Mouse (Mus musculus): ENCODE measurements around the gene Scrn1. TPM values are rescaled to one million over a fixed set of nuclear protein-coding genes. Genes with fewer than 3 reads are reported as not detected.

The Scrn1 gene
- polyA plus RNA-seq (2012; rRNA removed) = 9.5 and 12.7 TPM in 2 replicates

GRCm38 (mm10) chr6:54565665-54566545 is at the start of gene Scrn1:
Gene Scrn1, minus strand, starts transcription at chr6:54566489.
- no peak for TF ChIP-seq CTCF (IDR thresholded peaks at IDR 0.05; ENCODE audit: insufficient read depth, low read length)
- TF ChIP-seq POLR2A (IDR thresholded peaks at IDR 0.05; ENCODE audit: borderline replicate concordance, extremely low read depth, low read depth, low read length) = no peak
- Histone ChIP-seq H3K4me1 (ENCODE audit: control insufficient read depth, insufficient read depth, low read length) (peaks cover 3% of the 10 kb centered on the region; the same call in 1 of the 2 replicates), H3K4me3 (replicated peaks; ENCODE audit: extremely low read depth, low read depth, low read length) (peak within 1 kb of the TSS; percentile 67)
- WGBS = 3% methylated on average over 60 of the region's 60 CpGs
- DNase-seq = peak; percentile 50

- 50% methylated on average over 4 of the region's 4 CpGs for WGBS
- Histone ChIP-seq H3K4me3 (replicated peaks; ENCODE audit: extremely low read depth, low read depth, low read length) (no peak overlapping the region), H3K4me1 (ENCODE audit: control insufficient read depth, insufficient read depth, low read length) (no peaks in the 10 kb centered on the region)
- TF ChIP-seq CTCF (IDR thresholded peaks at IDR 0.05; ENCODE audit: insufficient read depth, low read length) (no peak), POLR2A (IDR thresholded peaks at IDR 0.05; ENCODE audit: borderline replicate concordance, extremely low read depth, low read depth, low read length) (no peak)
- no peak for DNase-seq
Measured at GRCm38 (mm10) chr6:54606241-54606640, 40.0 kb upstream of the Scrn1 start.

- Histone ChIP-seq H3K4me1 (ENCODE audit: control insufficient read depth, insufficient read depth, low read length) (no peaks in the 10 kb centered on the region), H3K4me3 (replicated peaks; ENCODE audit: extremely low read depth, low read depth, low read length) (no peak overlapping the region)
- 95% methylated on average over 1 of the region's 1 CpGs for WGBS
- DNase-seq = no peak
- TF ChIP-seq CTCF (IDR thresholded peaks at IDR 0.05; ENCODE audit: insufficient read depth, low read length) (no peak), POLR2A (IDR thresholded peaks at IDR 0.05; ENCODE audit: borderline replicate concordance, extremely low read depth, low read depth, low read length) (no peak)
Measured at GRCm38 (mm10) chr6:54604001-54604715, 37.9 kb upstream of the Scrn1 start.

- TF ChIP-seq POLR2A (IDR thresholded peaks at IDR 0.05; ENCODE audit: borderline replicate concordance, extremely low read depth, low read depth, low read length) = no peak
- no peak for TF ChIP-seq CTCF (IDR thresholded peaks at IDR 0.05; ENCODE audit: insufficient read depth, low read length)
- Histone ChIP-seq H3K4me3 (replicated peaks; ENCODE audit: extremely low read depth, low read depth, low read length) (no peak overlapping the region), H3K4me1 (ENCODE audit: control insufficient read depth, insufficient read depth, low read length) (no peaks in the 10 kb centered on the region)
- DNase-seq = no peak
- WGBS = 74% methylated on average over 2 of the region's 2 CpGs
Measured at GRCm38 (mm10) chr6:54602891-54603290, 36.6 kb upstream of the Scrn1 start.

GRCm38 (mm10) chr6:54600681-54601347 is 34.5 kb upstream of the Scrn1 start:
- TF ChIP-seq POLR2A (IDR thresholded peaks at IDR 0.05; ENCODE audit: borderline replicate concordance, extremely low read depth, low read depth, low read length) = no peak
- TF ChIP-seq CTCF (IDR thresholded peaks at IDR 0.05; ENCODE audit: insufficient read depth, low read length) = no peak
- DNase-seq = no peak
- peaks cover 4% of the 10 kb centered on the region for H3K4me1 ChIP-seq (ENCODE audit: control insufficient read depth, insufficient read depth, low read length)
- H3K4me3 ChIP-seq (replicated peaks; ENCODE audit: extremely low read depth, low read depth, low read length) = no peak overlapping the region
- 74% methylated on average over 5 of the region's 5 CpGs for WGBS

GRCm38 (mm10) chr6:54597711-54598110 is 31.4 kb upstream of the Scrn1 start:
- TF ChIP-seq POLR2A (IDR thresholded peaks at IDR 0.05; ENCODE audit: borderline replicate concordance, extremely low read depth, low read depth, low read length) (no peak), CTCF (IDR thresholded peaks at IDR 0.05; ENCODE audit: insufficient read depth, low read length) (no peak)
- WGBS = 83% methylated on average over 3 of the region's 3 CpGs
- DNase-seq = no peak
- Histone ChIP-seq H3K4me1 (ENCODE audit: control insufficient read depth, insufficient read depth, low read length) (peaks cover 4% of the 10 kb centered on the region), H3K4me3 (replicated peaks; ENCODE audit: extremely low read depth, low read depth, low read length) (no peak overlapping the region)

- DNase-seq = no peak
- Histone ChIP-seq H3K4me3 (replicated peaks; ENCODE audit: extremely low read depth, low read depth, low read length) (peak within 1 kb of the TSS; percentile 24), H3K4me1 (ENCODE audit: control insufficient read depth, insufficient read depth, low read length) (peaks cover 4% of the 10 kb centered on the region)
- TF ChIP-seq POLR2A (IDR thresholded peaks at IDR 0.05; ENCODE audit: borderline replicate concordance, extremely low read depth, low read depth, low read length) = no peak
- no peak for TF ChIP-seq CTCF (IDR thresholded peaks at IDR 0.05; ENCODE audit: insufficient read depth, low read length)
- 77% methylated on average over 4 of the region's 4 CpGs for WGBS
Measured at GRCm38 (mm10) chr6:54597208-54597607, 30.9 kb upstream of the Scrn1 start, which contains the start of gene Fkbp14. Gene Fkbp14, minus strand, starts transcription at chr6:54597308.

- no peak for TF ChIP-seq POLR2A (IDR thresholded peaks at IDR 0.05; ENCODE audit: borderline replicate concordance, extremely low read depth, low read depth, low read length)
- TF ChIP-seq CTCF (IDR thresholded peaks at IDR 0.05; ENCODE audit: insufficient read depth, low read length) = no peak
- no peak for DNase-seq
- under 1% methylated on average over 46 of the region's 48 CpGs for WGBS
Measured at GRCm38 (mm10) chr6:54595330-54595878, 29.1 kb upstream of the Scrn1 start.

More at GRCm38 (mm10) chr6:54595330-54595878, 29.1 kb upstream of the Scrn1 start:
- H3K4me3 ChIP-seq (replicated peaks; ENCODE audit: extremely low read depth, low read depth, low read length) = peak overlapping the region; percentile 90
- peaks cover 7% of the 10 kb centered on the region for H3K4me1 ChIP-seq (ENCODE audit: control insufficient read depth, insufficient read depth, low read length)

All from lung, adult 2 months (tissue).